Mouse (Mus musculus) heart, postnatal 10 days (tissue): Measurements from ENCODE around the gene Fxyd4. TPM values are rescaled to one million over a fixed set of nuclear protein-coding genes. Genes with fewer than 3 reads are reported as not detected.
A peak's percentile ranks its signal among the peaks of the same experiment; 100 is the strongest.

Source experiments
- DNase-seq, 2 experiments: peaks; one replicate each; pipeline ENCODE4 v3.0.0; 2021
- intact Hi-C: fragments of 180-260 bp; cut with DNase I; formaldehyde crosslinking; loops from one replicate; pipeline ENCODE4 v1.15.1; 2025
- total RNA-seq, 2 experiments: library from RNA; stranded (reverse); gene quantifications; 2 replicates each; pipeline ENCODE4 v1.2.3; 2021

Fxyd4 gene
- total RNA-seq: not detected

DNA sequence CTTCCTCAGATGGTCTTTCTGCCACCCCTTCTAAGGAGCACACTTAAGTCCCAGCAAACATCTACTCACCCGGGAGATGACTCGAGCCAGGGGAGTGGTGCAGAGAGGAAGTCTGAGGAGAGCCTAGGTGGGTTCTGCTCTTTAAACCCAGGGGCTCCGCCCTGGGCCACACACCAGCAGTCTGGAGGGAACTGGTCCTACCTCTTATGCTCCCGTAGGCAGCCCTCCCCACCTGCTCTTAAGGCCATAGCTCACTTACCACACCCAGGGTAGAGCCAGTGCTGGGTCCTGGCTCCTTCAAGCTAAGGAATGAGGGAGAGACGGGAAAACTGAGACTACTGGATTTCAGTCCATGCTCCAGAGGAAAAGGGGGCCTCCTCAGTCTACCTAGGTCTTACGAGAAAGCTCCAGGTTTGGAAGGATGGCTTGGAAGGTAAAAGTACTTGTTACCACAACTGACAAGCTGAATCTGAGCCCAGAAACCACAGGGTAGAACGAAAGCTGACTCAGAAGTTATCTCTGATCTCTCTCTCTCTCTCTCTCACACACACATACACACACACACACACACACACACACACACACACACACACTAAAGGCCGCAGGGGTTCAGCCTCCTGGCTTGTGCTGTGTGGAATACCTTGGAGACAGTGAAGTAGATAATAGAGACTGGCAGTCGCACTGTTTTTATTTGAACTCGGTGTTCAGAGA lies at the start of gene Fxyd4:
Gene Fxyd4 (minus strand): TSS at position 471 of the 711 bp plus-strand sequence.
- no peak for DNase-seq
- intact Hi-C loops: no loop called here

DNA sequence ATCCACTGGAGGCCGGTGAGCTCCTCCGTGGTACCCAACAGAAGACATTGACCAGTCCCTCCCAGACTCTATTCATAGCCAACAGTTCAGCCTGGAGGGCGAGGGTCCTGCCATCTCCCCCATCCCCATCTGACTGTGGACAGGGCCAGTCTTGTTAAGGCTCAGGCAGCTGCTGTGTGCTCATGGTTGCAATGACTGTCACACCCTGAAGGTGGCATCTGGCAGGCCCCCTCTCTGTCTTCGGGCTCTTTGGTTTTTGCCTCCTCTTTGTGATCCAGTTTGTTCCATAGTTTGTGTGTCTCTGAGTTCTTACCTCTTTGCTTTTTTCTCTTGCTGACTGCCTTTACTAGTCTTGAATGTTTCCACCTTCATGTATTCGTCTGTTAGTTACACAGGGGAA lies 49.7 kb upstream of the Fxyd4 start:
- intact Hi-C loops: loop anchor here (5.0 kb wide), 1 partner anchor 110 kb away; no protein-coding TSS in a partner anchor

DNA sequence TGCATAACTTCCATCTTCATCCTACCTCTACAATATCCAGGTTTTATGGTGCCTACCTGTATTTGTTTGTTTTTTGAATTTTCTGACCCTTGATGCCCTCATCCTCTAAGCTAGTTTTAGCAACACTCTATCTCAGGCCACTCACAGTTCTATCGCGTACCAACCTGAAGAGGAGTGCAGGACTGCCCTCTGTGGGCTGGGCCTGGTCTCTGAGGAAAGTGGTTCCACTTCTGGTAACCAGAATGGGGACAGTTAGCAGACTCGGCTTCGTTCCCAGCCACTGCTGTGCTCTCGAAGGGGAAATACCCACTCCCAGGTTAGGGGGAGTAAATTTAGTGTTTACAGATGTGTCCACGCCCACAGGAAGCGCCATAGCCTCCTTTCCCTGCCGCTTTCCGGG lies 29.2 kb upstream of the Fxyd4 start:
- intact Hi-C loops: no loop called here

More for the DNA sequence above, 49.7 kb upstream of the Fxyd4 start:
- no peak for DNase-seq

GRCm38 (mm10) chr6:117963201-117963600 lies 25.7 kb upstream of the Fxyd4 start:
- intact Hi-C loops: no loop called here
- DNase-seq: no peak

More for the DNA sequence above, 29.2 kb upstream of the Fxyd4 start:
- DNase-seq: peak in 1 of 2 experiments; percentile 9

DNA sequence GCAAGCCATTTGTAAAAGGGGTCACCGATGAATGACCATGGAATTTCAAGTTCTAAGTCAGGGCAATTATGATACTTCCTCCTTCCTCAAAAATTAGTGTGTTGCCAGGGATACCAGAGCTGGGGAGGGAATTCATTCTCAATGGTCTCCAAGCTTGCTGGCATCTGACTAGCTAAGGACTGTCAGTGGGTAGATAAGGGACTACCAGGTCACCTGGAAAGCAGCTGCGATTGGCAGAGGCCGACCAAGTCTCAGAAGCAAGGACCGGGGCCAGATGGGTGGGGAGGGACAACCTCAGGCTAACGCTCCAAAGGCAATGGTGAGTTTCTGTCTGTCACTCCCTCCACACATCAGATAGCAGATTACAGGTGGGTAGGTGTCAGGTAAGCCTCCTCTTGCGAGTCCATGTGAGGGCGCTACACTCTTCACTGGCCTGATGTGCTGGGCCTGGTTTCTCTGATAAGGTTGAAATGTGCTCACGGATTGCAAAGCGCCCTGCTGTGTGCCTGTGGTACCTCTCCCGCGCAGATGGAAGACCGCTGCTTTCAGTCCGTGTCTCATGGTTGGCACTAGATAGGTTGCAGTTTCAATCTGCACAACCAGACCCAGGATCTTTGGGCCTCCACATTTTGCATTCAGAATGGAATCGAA lies 19.5 kb upstream of the Fxyd4 start:
- intact Hi-C loops: no loop called here
- no peak for DNase-seq

DNA sequence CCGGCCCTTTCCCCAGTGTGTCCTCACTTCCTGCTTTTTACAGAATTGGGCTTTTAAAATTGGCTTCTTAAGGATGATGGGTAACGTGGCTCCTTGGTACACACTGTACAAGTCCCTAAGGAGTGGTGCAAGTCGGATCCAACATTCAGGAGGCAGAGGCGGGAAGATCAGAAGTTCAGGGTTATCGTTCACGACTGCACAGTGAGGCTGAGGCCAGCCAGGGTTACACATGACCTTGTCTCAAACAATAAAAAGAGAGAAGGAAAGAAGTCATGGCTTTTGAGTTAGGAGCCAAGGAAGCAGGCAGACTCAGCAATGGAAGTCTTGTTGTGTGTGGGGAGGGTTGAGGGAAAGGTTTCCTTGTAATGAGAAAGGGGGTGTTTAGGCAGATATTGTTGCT lies 18.7 kb upstream of the Fxyd4 start:
- no peak for DNase-seq
- intact Hi-C loops: no loop called here

DNA sequence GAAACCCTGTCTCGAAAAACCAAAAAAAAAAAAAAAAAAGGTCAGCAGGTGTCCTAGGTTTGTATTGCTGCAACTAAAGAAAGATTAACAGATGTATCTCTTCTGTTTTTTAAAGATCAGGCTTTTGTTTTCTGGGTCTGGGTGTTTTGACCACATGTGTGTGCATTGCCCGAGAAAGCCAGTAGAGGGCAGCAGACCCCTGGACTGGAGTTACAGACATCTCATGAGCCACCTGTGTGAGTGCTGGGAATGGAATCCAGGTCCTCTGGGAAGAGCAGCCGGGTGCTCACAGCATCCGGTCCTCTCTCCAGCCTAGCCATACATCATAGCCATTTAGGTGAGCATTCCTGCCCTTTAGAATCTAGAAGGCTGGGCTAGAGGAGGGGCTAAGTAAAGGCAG lies 14.8 kb upstream of the Fxyd4 start:
- intact Hi-C loops: no loop called here
- no peak for DNase-seq

DNA sequence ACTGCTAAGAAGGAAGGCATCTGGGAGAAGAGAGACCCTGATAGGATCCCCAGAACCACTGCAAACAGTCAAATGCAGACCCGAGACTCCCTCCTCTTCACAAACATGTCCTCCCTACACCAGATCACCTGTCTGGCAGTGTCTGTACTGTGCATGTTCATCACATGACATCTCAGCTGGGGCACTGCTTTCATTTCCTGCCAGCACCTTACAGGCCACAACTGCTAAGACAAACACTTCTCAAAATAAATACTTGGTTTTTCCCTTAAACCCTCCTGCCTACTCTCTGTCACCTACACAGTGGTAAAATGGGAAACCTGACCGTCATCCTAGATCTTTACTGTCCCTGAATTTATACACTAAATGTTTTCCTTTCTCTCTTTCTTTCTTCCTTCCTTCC lies 6.4 kb upstream of the Fxyd4 start:
- DNase-seq: no peak
- intact Hi-C loops: no loop called here

GRCm38 (mm10) chr6:117942769-117943168 lies 5.3 kb upstream of the Fxyd4 start:
- DNase-seq: no peak
- intact Hi-C loops: no loop called here

DNA sequence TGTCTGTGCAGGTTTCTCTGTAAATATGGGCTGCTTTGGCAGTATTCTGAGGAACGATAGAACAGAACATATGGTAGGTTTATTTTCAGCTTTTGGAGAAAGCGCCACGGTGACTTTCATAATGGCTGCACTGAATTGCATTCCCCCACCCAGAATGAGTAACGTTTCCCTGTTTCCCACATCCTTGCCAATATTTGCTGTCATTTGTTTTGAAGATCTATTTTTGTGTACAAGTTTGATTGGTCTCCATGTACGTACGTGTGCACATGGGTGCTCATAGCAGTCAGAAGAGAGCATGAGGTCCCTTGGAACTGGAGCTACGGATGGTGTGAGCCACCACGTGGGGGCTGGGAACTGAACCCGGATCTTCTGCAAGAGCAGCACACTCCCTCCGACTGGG lies 1.5 kb upstream of the Fxyd4 start:
- DNase-seq: no peak
- intact Hi-C loops: no loop called here

GRCm38 (mm10) chr6:117935681-117936612 lies 1.5 kb downstream of the Fxyd4 start:
- DNase-seq: no peak
- intact Hi-C loops: no loop called here

DNA sequence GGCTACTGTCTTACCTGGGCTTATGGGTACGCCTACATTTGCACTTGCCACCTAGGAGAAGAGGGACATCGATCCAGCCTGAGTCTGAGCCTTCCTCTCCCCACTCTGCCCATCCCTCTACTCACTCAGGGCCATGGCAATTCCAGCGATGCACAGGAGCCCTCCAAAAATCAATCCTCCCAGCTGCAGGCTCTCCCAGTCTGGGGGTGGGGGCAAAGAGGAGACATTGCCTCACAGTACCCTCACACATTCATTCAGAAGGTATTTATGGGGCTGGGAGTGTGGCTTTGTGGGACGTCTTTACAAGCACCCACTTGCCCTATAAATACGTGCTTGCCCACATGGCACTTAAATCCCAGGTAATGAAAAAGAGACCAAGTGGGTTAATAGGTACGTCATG lies 3.2 kb downstream of the Fxyd4 start:
- DNase-seq: no peak
- intact Hi-C loops: loop anchor here (5.0 kb wide), 2 partner anchors 73 to 163 kb away; no protein-coding TSS in a partner anchor

DNA sequence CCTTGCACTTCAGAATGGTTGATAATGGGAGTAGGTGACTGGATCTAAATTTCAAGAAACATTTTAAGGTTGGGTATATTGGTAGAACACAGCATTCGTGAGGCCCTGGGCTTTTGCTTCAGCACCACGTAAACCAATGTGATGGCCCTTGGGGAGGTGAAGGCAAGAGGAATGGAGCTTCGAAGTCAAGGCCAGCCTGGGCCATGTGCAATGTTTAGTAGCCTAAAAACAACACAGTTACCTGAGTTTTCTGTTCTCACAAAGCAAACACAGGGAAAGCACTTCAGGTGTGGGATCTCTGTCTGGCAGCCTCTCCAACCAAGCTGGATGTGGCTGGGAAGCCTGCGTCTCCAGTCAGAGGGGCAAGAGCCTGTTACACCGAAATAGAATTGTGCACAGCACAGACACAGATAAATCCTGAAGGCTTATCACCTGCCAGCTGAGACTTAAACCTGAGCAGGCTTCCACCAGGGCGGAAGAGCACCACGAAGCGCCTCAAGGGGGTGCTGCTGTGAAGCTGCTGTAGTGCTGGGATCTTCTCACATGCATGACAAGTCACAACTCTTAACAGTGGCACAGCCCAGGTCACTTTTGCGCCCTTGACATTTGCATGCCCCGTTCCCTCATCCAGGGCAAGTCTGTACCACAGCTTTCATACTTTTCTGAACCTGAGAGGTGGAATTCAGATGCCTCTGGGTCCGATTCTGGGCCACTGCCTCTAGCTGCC lies 5.0 kb downstream of the Fxyd4 start:
- peak; percentile 39 to 44 for DNase-seq
- intact Hi-C loops: loop anchor here (5.0 kb wide), 2 partner anchors 75 to 165 kb away; no protein-coding TSS in a partner anchor

- intact Hi-C loops: loop anchor here (5.0 kb wide), 2 partner anchors 77 to 167 kb away; no protein-coding TSS in a partner anchor
- no peak for DNase-seq
Measured at GRCm38 (mm10) chr6:117929945-117930655, 7.4 kb downstream of the Fxyd4 start.

DNA sequence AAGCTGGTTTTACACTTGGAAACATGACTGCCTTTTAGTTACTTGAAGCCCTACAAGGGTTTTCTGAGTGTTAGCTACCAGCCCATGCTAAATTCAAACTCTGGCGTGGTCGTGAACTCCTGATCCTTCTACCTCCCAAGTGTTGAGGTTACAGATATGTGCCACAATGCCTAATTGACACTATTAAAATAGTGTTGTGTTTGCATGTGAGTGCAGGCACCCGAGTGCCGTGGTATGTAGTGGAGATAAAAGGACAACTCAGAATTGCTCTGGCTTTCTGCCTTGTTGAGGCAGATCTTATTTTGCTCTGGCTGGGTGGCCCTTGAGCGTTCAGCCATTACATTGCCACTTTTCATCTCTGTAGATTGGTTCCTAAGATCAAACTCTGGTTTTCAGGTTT lies 8.7 kb downstream of the Fxyd4 start:
- peak in 1 of 2 experiments; percentile 24 for DNase-seq
- intact Hi-C loops: no loop called here

GRCm38 (mm10) chr6:117927955-117928354 lies 9.5 kb downstream of the Fxyd4 start:
- intact Hi-C loops: no loop called here
- DNase-seq: no peak

GRCm38 (mm10) chr6:117926871-117927491 lies 10.5 kb downstream of the Fxyd4 start:
- DNase-seq: no peak
- intact Hi-C loops: no loop called here

DNA sequence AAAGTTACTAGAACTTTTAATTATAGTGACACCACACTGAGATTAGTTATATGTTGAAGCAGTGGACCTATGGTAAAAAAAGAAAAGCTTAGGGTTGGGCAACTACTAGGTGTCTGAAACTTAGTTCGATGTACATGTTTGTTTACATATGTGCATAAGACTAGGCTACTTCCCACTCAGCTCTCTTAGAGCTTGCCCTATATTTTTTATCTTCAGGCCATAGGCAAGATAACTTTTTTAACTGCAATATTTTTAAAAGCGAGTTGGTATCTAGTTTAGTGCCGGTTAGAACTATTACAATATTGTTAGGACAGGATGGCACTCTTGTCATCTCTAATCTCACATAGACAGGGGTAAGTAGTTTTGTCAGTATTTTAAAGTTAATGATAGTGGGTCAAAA lies 15.5 kb downstream of the Fxyd4 start:
- intact Hi-C loops: loop anchor here (5.0 kb wide), 1 partner anchor 65 kb away; no protein-coding TSS in a partner anchor
- DNase-seq: no peak
